8 mouse cellular contexts compared by ENCODE assay signal in genomic region chr11:119491690-119492087, GRCm38 (mm10). TPM values are rescaled to one million over a fixed set of nuclear protein-coding genes. Genes with fewer than 3 reads are reported as not detected.
A peak's percentile ranks its signal among the peaks of the same experiment; 100 is the strongest.
DNase-seq lines count a peak whose midpoint lies in the region; ATAC-seq and TF ChIP-seq lines count a peak whose summit lies in the region.

No protein-coding gene starts in this region.

- no peaks in the 10 kb centered on the region for H3K9me3 ChIP-seq in embryonic facial prominence, embryonic 13.5 days
- no peaks in the 10 kb centered on the region for H3K9me3 ChIP-seq in intestine, embryonic 14.5 days (ENCODE audit: control insufficient read depth, low read length)
- no peaks in the 10 kb centered on the region for H3K9me3 ChIP-seq in neural tube, embryonic 12.5 days

- peak overlapping the region; percentile 89 for H3K4me3 ChIP-seq in lung, adult 2 months (replicated peaks; ENCODE audit: extremely low read depth, low read depth, low read length)
- H3K4me3 ChIP-seq in embryonic facial prominence, embryonic 13.5 days = peak overlapping the region; percentile 70
- peak overlapping the region; percentile 82 for H3K4me3 ChIP-seq in intestine, embryonic 14.5 days (ENCODE audit: low read depth, low read length)
- H3K4me3 ChIP-seq in neural tube, embryonic 12.5 days = peak overlapping the region; percentile 76

- H3K27me3 ChIP-seq in embryonic facial prominence, embryonic 13.5 days = no peaks in the 10 kb centered on the region
- no peaks in the 10 kb centered on the region for H3K27me3 ChIP-seq in intestine, embryonic 14.5 days (replicated peaks; ENCODE audit: control insufficient read depth, insufficient read depth, low read length)
- no peaks in the 10 kb centered on the region for H3K27me3 ChIP-seq in neural tube, embryonic 12.5 days (replicated peaks)

- no peak for DNase-seq in lung, adult 2 months
- no peak for DNase-seq in lung, postnatal 14 days
- no peak for DNase-seq in intestine, embryonic 14.5 days (ENCODE audit: low spot score)
- no peak for DNase-seq in ovary, postnatal 14 days (ENCODE audit: low spot score)
- no peak for DNase-seq in adrenal gland, postnatal 10 days
- DNase-seq in right cerebral cortex, postnatal 36 days (ENCODE audit: low spot score in 2 of 2) = no peak

- TF ChIP-seq CTCF in lung, adult 2 months (IDR thresholded peaks at IDR 0.05; ENCODE audit: insufficient read depth, low read length) = no peak

- peak overlapping the region; percentile 87 for H3K9ac ChIP-seq in embryonic facial prominence, embryonic 13.5 days
- peak overlapping the region; percentile 89 for H3K9ac ChIP-seq in intestine, embryonic 14.5 days (ENCODE audit: low read length)
- peak overlapping the region; percentile 88 for H3K9ac ChIP-seq in neural tube, embryonic 12.5 days

- peak overlapping the region; percentile 88 for H3K4me2 ChIP-seq in embryonic facial prominence, embryonic 13.5 days
- peak overlapping the region; percentile 67 for H3K4me2 ChIP-seq in intestine, embryonic 14.5 days (ENCODE audit: low read length)
- H3K4me2 ChIP-seq in neural tube, embryonic 12.5 days (replicated peaks) = peak overlapping the region; percentile 86

- no peaks in the 10 kb centered on the region for H3K4me1 ChIP-seq in lung, adult 2 months (ENCODE audit: control insufficient read depth, insufficient read depth, low read length)
- H3K4me1 ChIP-seq in embryonic facial prominence, embryonic 13.5 days = peaks cover 17% of the 10 kb centered on the region
- peaks cover 13% of the 10 kb centered on the region for H3K4me1 ChIP-seq in intestine, embryonic 14.5 days (replicated peaks; ENCODE audit: control insufficient read depth, insufficient read depth, low read length)
- peaks cover 22% of the 10 kb centered on the region for H3K4me1 ChIP-seq in neural tube, embryonic 12.5 days

- TF ChIP-seq POLR2A in lung, adult 2 months (IDR thresholded peaks at IDR 0.05; ENCODE audit: borderline replicate concordance, extremely low read depth, low read depth, low read length) = no peak

- peaks cover 4% of the 10 kb centered on the region; the same call in 1 of the 2 replicates for H3K36me3 ChIP-seq in embryonic facial prominence, embryonic 13.5 days
- peaks cover 13% of the 10 kb centered on the region; the same call in 1 of the 2 replicates for H3K36me3 ChIP-seq in intestine, embryonic 14.5 days (ENCODE audit: control insufficient read depth, insufficient read depth, low read length)
- peaks cover 3% of the 10 kb centered on the region; the same call in 1 of the 2 replicates for H3K36me3 ChIP-seq in neural tube, embryonic 12.5 days

- ATAC-seq in embryonic facial prominence, embryonic 13.5 days (ENCODE audit: insufficient number of reproducible peaks, insufficient read depth, low FRiP score, low TSS enrichment, low read depth) = peak; percentile 27
- ATAC-seq in intestine, embryonic 14.5 days (replicated peaks; ENCODE audit: low FRiP score, low TSS enrichment, low read depth) = 0 out of 2 replicates have a peak, but pooled peaks have one; percentile 2
- no peak; the same call in 1 of the 2 replicates for ATAC-seq in neural tube, embryonic 12.5 days (ENCODE audit: low FRiP score, low read depth)

- H3K27ac ChIP-seq in embryonic facial prominence, embryonic 13.5 days = peak overlapping the region; percentile 89
- peak overlapping the region; percentile 87 for H3K27ac ChIP-seq in intestine, embryonic 14.5 days (ENCODE audit: low read depth)
- peak overlapping the region; percentile 77; the same call in 1 of the 2 replicates for H3K27ac ChIP-seq in neural tube, embryonic 12.5 days

- WGBS in lung, adult 2 months = 2% methylated on average over 27 of the region's 27 CpGs
- 6% methylated on average over 27 of the region's 27 CpGs for WGBS in embryonic facial prominence, embryonic 13.5 days
- WGBS in intestine, embryonic 14.5 days = 4% methylated on average over 27 of the region's 27 CpGs
- 6% methylated on average over 27 of the region's 27 CpGs for WGBS in neural tube, embryonic 12.5 days

RNA-seq across cellular contexts. Expression of gene Endov, which starts 0.5 kb away (rescaled TPM):
- 16.0 and 21.9 TPM in 2 replicates for polyA plus RNA-seq in lung, adult 2 months (2012; rRNA removed)
- polyA plus RNA-seq in embryonic facial prominence, embryonic 13.5 days (2015; fragmentation: Nextera tagmentation; extraction: Ambion mirVana) = 16.0 and 17.3 TPM in 2 replicates
- 15.3 and 15.8 TPM in 2 replicates for polyA plus RNA-seq in intestine, embryonic 14.5 days (2014; fragmentation: Nextera tagmentation; extraction: Ambion mirVana)
- 24.0 and 26.1 TPM in 2 replicates for polyA plus RNA-seq in neural tube, embryonic 12.5 days (2016; fragmentation: Nextera tagmentation; extraction: Ambion mirVana)
- total RNA-seq in adrenal gland, postnatal 10 days (2021) = 10 to 100 TPM; 20.0 to 25.0 TPM

RNA-seq across cellular contexts. Expression of gene Nptx1, which starts 55.9 kb away (rescaled TPM):
- polyA plus RNA-seq in lung, adult 2 months (2012; rRNA removed) = 8.7 and 11.8 TPM in 2 replicates
- polyA plus RNA-seq in embryonic facial prominence, embryonic 13.5 days (2015; fragmentation: Nextera tagmentation; extraction: Ambion mirVana) = 0.60 and 0.66 TPM in 2 replicates
- 1.3 and 2.4 TPM in 2 replicates for polyA plus RNA-seq in intestine, embryonic 14.5 days (2014; fragmentation: Nextera tagmentation; extraction: Ambion mirVana)
- polyA plus RNA-seq in neural tube, embryonic 12.5 days (2016; fragmentation: Nextera tagmentation; extraction: Ambion mirVana) = 14.8 and 16.1 TPM in 2 replicates
- 1 to 10 TPM; 2.5 to 3.4 TPM for total RNA-seq in adrenal gland, postnatal 10 days (2021)
